Mouse (Mus musculus) brain, embryonic 14.5 days (tissue): ENCODE results near the gene Xrcc6.

Experiments
- CTCF ChIP-seq: fragments of 200-500 bp; IDR thresholded peaks from 2 replicates; pipeline ENCODE4 v1.5.1; 2012; ENCODE audit warnings: inconsistent platforms, mild to moderate bottlenecking, moderate library complexity, borderline replicate concordance; ENCODE audit not compliant: insufficient read depth, insufficient read length; ENCODE audit errors: extremely low read depth
- POLR2A ChIP-seq: fragments of 200-500 bp; IDR thresholded peaks from 2 replicates; pipeline ENCODE4 v1.6.1; 2012; ENCODE audit warnings: mild to moderate bottlenecking, inconsistent platforms, borderline replicate concordance; ENCODE audit not compliant: poor library complexity, insufficient read depth, insufficient read length, severe bottlenecking; ENCODE audit errors: extremely low read depth

DNA sequence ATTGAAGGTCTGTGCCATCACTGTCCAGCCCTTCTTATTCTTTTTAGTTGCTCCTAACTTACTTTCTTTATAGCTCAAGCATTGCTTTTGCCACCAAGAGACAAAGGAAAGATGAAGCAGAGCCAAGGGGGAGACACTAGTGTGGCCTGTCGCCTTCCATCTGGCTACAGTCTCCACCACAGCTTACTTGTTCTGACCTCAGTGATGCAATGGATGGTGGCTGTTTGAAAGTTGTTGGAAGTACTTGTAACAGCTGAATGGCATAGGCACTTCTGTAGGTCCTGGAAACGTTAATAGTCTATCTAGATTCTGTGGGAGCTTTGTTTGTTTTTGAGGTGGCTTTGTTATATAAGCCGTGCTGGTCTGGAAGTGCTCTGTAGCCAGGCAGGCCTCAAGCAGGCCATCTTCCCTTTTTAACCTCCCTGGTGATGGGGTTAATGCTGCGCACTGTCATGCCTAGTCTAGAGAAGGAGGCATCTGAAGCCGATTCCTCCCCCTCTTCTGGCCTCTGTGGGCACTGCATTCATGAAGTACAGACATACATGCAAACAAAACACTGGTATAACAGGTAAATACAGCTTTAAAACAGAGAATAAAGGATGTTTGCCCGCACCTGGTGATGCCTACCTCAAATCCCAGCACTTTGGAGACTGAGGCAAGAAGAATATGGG is 36.5 kb downstream of the Xrcc6 start:
- TF ChIP-seq CTCF, result no peak
- no peak for TF ChIP-seq POLR2A
